Comparison of ENCODE assay signal across 11 mouse cellular contexts in genomic region chr9:120852572-120852971, GRCm38 (mm10).
DNase-seq lines count a peak whose midpoint lies in the region; ATAC-seq lines count a peak whose summit lies in the region.
"Had no signal": no experiment of that assay in that cellular context is flagged by ENCODE, and none has a peak within 500 bp of the region (broad histone marks: within the 10 kb centered on the region; RNA-seq: fewer than 3 reads in every experiment).

No protein-coding gene starts in this region.

- peaks cover 24% of the 10 kb centered on the region for H3K4me1 ChIP-seq in embryonic facial prominence, embryonic 13.5 days
- H3K4me1 ChIP-seq in embryonic facial prominence, embryonic 10.5 days = peaks cover 23% of the 10 kb centered on the region
- H3K4me1 ChIP-seq in midbrain, embryonic 13.5 days (replicated peaks) = 0 out of 2 replicates have a peak, but pooled peaks cover 11% of the 10 kb centered on the region
- H3K4me1 ChIP-seq in midbrain, embryonic 14.5 days (ENCODE audit: control insufficient read depth, insufficient read depth, low read length) = no peaks in the 10 kb centered on the region
- H3K4me1 ChIP-seq in neural tube, embryonic 15.5 days = peaks cover 24% of the 10 kb centered on the region

- no peaks in the 10 kb centered on the region for H3K9me3 ChIP-seq in embryonic facial prominence, embryonic 13.5 days
- no peaks in the 10 kb centered on the region for H3K9me3 ChIP-seq in embryonic facial prominence, embryonic 10.5 days
- no peaks in the 10 kb centered on the region for H3K9me3 ChIP-seq in midbrain, embryonic 13.5 days
- no peaks in the 10 kb centered on the region for H3K9me3 ChIP-seq in midbrain, embryonic 14.5 days (ENCODE audit: control insufficient read depth, low read length)
- no peaks in the 10 kb centered on the region for H3K9me3 ChIP-seq in neural tube, embryonic 15.5 days (replicated peaks)
- H3K9me3 ChIP-seq: limb, embryonic 13.5 days had no signal

- no peaks in the 10 kb centered on the region for H3K27me3 ChIP-seq in embryonic facial prominence, embryonic 13.5 days
- no peaks in the 10 kb centered on the region for H3K27me3 ChIP-seq in embryonic facial prominence, embryonic 10.5 days (replicated peaks; ENCODE audit: low read depth, poor library complexity, severe bottlenecking)
- H3K27me3 ChIP-seq in midbrain, embryonic 13.5 days = no peaks in the 10 kb centered on the region
- H3K27me3 ChIP-seq in midbrain, embryonic 14.5 days (ENCODE audit: control insufficient read depth, insufficient read depth, low read length) = no peaks in the 10 kb centered on the region
- H3K27me3 ChIP-seq in neural tube, embryonic 15.5 days (replicated peaks) = no peaks in the 10 kb centered on the region
- H3K27me3 ChIP-seq: limb, embryonic 13.5 days had no signal

- no peak overlapping the region for H3K4me2 ChIP-seq in embryonic facial prominence, embryonic 13.5 days
- no peak overlapping the region for H3K4me2 ChIP-seq in midbrain, embryonic 13.5 days (replicated peaks)
- no peak overlapping the region for H3K4me2 ChIP-seq in midbrain, embryonic 14.5 days (ENCODE audit: low read length)
- no peak overlapping the region for H3K4me2 ChIP-seq in neural tube, embryonic 15.5 days
- H3K4me2 ChIP-seq: limb, embryonic 13.5 days had no signal

- H3K4me3 ChIP-seq in embryonic facial prominence, embryonic 13.5 days = no peak overlapping the region
- no peak overlapping the region for H3K4me3 ChIP-seq in embryonic facial prominence, embryonic 10.5 days
- no peak overlapping the region for H3K4me3 ChIP-seq in midbrain, embryonic 13.5 days (replicated peaks)
- no peak overlapping the region for H3K4me3 ChIP-seq in midbrain, embryonic 14.5 days (replicated peaks; ENCODE audit: low read depth, low read length)
- no peak overlapping the region for H3K4me3 ChIP-seq in neural tube, embryonic 15.5 days (replicated peaks)
- H3K4me3 ChIP-seq: limb, embryonic 13.5 days; myocyte had no signal

- no peak overlapping the region for H3K9ac ChIP-seq in embryonic facial prominence, embryonic 13.5 days
- H3K9ac ChIP-seq in midbrain, embryonic 13.5 days (replicated peaks) = no peak overlapping the region
- no peak overlapping the region for H3K9ac ChIP-seq in midbrain, embryonic 14.5 days (replicated peaks; ENCODE audit: low read length)
- H3K9ac ChIP-seq in neural tube, embryonic 15.5 days (replicated peaks) = no peak overlapping the region
- H3K9ac ChIP-seq: limb, embryonic 13.5 days had no signal

- no peaks in the 10 kb centered on the region for H3K36me3 ChIP-seq in embryonic facial prominence, embryonic 13.5 days
- no peaks in the 10 kb centered on the region for H3K36me3 ChIP-seq in embryonic facial prominence, embryonic 10.5 days (replicated peaks)
- H3K36me3 ChIP-seq in midbrain, embryonic 13.5 days = no peaks in the 10 kb centered on the region
- H3K36me3 ChIP-seq in midbrain, embryonic 14.5 days (ENCODE audit: control insufficient read depth, insufficient read depth, low read length) = no peaks in the 10 kb centered on the region
- no peaks in the 10 kb centered on the region for H3K36me3 ChIP-seq in neural tube, embryonic 15.5 days
- H3K36me3 ChIP-seq: limb, embryonic 13.5 days had no signal

- 71% methylated on average over 6 of the region's 6 CpGs for WGBS in embryonic facial prominence, embryonic 13.5 days
- 68% methylated on average over 6 of the region's 6 CpGs for WGBS in embryonic facial prominence, embryonic 10.5 days
- 63% methylated on average over 6 of the region's 6 CpGs for WGBS in midbrain, embryonic 13.5 days
- 64% methylated on average over 6 of the region's 6 CpGs for whole genome bisulfite sequencing in midbrain, embryonic 14.5 days
- WGBS in neural tube, embryonic 15.5 days = 73% methylated on average over 6 of the region's 6 CpGs

- DNase-seq in embryonic facial prominence, embryonic 10.5 days (ENCODE audit: low spot score) = no peak
- no peak for DNase-seq in midbrain, embryonic 14.5 days
- peak; percentile 44 for DNase-seq in heart, postnatal 4 days
- DNase-seq in urinary bladder, postnatal 4 days (ENCODE audit: low spot score in 2 of 2) = no peak
- DNase-seq: cerebellum, postnatal 36 days had no signal

- H3K27ac ChIP-seq in embryonic facial prominence, embryonic 13.5 days = peak overlapping the region; percentile 40; the same call in 1 of the 2 replicates
- H3K27ac ChIP-seq in embryonic facial prominence, embryonic 10.5 days (replicated peaks) = no peak overlapping the region
- H3K27ac ChIP-seq in midbrain, embryonic 13.5 days = 0 out of 2 replicates have a peak overlapping the region, but pooled peaks have one; percentile 51
- H3K27ac ChIP-seq in midbrain, embryonic 14.5 days (replicated peaks; ENCODE audit: low read depth, low read length) = no peak overlapping the region
- peak overlapping the region; percentile 38; the same call in 1 of the 2 replicates for H3K27ac ChIP-seq in neural tube, embryonic 15.5 days (replicated peaks)
- H3K27ac ChIP-seq: limb, embryonic 13.5 days had no signal

- ATAC-seq in embryonic facial prominence, embryonic 13.5 days (ENCODE audit: insufficient number of reproducible peaks, insufficient read depth, low FRiP score, low TSS enrichment, low read depth) = no peak
- ATAC-seq in midbrain, embryonic 13.5 days = no peak
- no peak for ATAC-seq in midbrain, embryonic 14.5 days (ENCODE audit: low FRiP score, low TSS enrichment)
- no peak for ATAC-seq in neural tube, embryonic 15.5 days (ENCODE audit: low FRiP score)
- no peak for ATAC-seq in frontal cortex, adult (ENCODE audit: low TSS enrichment)

Comparison
In these comparisons a context has a peak if more than half of its experiments do, and no peak if none do; other contexts are left out.
1. H3K27ac ChIP-seq: peak in embryonic facial prominence, embryonic 13.5 days (single experiment), midbrain, embryonic 13.5 days (single experiment) and neural tube, embryonic 15.5 days (single experiment); none in embryonic facial prominence, embryonic 10.5 days (single experiment) and midbrain, embryonic 14.5 days (single experiment).